Mouse (Mus musculus) right cerebral cortex, adult 18-20 months (tissue): ENCODE measurements around the gene Tmem121b.

Experiments used
- DNase-seq: peaks from one replicate; pipeline ENCODE4 v3.0.0; 2022; ENCODE audit warnings: mixed read lengths

Tmem121b gene

DNA sequence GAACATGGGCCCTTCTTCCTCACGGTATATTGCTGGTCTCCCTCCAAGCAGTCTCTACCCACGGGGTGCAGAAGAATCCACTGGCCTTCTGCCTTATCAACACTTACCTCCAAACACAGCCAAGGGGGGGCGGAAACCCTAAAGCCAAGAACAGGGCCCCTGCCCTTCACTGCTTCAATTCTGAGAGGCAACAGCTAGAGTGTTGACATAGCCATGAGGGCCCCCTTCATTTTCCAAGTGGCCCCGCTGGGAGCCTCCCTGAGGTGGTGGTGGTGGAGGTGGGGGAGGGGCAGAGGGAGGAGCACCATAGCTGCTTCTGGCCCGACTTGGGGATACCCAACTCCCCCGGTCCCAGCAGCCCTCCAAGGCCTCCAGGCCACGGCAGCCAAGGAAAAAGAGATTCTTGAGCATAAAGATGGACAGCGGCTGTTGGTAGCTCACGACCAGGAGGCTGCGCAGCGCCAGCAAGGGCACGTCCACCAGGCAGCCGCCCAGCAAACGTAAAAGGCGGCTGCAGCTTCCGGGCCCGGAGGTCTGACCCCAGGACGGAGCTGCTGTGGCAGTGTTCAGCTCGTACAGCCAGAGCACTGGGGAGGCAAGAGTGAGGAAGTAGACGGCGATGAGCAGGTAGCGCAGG lies 1.6 kb downstream of the Tmem121b start:
- DNase-seq: no peak

DNA sequence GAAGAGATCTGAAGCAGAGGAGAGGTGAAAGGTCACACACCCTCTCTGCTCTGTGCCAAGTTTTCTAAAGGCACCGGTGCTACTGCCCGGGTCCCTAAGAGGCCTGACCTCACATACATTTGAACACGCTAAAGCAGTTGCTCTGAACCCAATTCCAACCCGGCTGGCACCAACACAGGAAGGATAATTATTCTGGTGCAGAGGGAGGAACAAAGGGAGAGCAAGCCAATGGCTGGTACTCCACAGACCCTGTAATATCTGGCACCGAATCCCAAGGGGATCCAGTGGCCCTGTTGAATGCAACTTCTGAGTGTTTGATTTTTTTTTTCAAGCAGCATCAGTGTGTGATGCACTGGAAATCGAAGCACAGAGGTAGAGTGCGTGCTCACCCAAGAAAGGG lies 2.5 kb downstream of the Tmem121b start:
- DNase-seq: no peak

DNA sequence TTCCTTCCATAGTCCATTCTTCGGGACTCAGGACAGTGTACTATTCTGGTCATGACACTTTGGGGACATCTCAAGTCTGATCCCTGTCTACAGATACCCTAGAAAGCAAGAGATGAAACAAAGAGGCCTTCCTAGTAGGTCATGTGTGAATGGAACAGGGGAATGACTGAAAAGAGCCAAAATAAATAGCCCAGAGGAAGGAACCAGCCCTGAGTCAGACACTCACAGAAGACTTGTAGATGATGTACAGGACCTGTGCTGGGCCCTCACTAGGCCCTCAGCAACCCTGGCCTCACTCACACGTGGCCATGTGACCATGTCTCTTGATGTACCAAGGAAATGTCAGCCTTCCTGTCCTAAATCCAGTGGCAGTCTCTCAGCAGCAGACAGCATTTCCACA lies 4.1 kb downstream of the Tmem121b start:
- DNase-seq: no peak

DNA sequence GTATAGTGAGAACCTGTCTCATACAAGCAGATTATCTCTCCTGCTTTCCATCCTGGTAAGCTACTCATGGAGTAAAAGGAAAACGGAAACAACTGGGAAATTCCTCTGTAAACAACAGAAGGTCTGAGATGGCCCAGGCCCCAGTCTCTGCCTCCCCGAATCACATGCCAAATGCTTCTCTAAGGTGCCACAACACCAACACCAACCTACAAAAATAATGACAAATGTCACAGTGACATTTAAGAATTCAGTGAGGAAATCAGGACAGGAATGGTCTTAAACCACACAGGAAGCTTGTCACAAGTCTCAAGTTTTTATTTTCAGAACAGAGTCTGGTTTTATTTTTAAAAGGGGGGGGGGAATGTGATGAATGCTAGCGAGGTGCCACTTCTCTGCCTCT lies 5.0 kb downstream of the Tmem121b start:
- no peak for DNase-seq

DNA sequence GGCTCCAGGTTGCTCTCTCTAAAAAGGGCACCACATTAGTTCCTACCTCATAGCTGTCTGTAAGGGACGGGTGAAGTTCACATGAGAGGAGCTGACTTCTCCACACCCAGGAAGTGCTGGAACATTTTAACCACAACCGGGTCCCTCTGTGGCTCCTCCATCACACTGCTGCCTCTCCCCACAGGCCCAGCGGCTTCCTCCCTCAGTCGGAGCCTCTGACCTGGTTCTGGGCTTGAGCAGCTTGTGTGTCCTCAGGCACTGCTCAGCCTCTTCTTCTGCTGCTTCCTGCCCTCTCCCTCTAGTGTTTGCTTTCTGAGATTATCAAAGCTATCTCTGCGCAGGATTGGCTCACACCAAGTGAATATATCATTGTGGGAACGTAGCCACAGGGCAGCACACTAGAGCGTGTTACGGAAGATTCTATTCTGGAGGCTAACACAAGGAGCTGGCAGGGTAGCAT lies 7.5 kb downstream of the Tmem121b start:
- no peak for DNase-seq

DNA sequence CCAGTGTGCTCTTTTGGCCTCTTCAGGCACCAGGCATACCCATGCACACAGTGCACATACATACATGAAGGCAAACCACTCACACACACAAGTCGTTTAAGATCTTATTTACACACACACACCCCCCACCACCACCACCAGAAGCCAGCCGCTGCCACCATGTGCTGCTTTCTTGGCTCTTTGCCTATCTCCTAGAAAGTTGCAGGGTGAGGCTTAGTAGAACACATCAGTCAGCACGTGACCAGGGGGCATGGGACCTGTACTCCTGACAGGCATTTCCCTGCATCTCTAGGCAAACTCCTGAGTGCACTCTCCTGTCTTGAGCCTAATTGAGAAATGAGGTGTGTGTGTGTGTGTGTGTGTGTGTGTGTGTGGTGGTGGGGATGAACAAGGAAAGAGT lies 8.6 kb downstream of the Tmem121b start:
- no peak for DNase-seq

DNA sequence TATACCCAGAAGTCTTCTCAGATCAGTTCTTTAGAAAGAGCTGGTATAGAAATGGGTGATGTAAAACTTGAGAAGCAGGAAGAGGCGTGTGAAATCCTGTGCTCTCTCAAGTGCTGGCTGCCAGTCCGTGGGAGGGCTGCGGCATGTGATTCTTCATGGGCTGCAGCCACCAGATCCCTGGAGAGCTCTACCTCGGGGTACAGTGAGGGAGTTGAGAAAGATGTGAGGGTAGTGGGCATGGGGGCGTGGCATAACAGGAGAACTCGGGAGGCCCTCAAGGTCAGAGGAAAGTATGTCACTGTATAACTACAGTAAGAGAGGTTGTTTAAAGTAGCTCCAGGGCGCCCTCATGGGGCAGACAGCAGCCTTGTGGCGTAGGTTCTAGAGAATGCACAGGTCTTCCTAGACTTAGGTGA lies 10.4 kb downstream of the Tmem121b start:
- peak; percentile 90 for DNase-seq

DNA sequence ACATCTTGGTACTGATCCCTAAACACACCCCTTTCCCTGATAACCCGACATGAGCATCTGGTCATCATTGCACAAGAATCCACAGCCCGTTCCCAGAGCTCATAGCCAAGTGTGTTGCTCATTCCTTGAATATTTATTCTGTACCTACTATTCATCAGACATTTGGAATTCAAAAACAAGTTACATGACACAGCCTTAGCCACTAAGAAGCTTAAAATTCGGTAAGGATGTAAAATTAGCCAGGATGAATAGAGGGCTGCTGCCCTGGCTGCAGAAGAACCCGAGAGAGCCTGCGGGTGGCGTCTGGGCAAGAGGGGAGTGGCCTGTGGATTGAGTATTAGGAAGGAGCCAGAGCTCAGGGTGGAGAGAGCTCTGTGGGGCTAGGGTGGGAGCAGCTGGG lies 10.9 kb downstream of the Tmem121b start:
- DNase-seq: no peak

DNA sequence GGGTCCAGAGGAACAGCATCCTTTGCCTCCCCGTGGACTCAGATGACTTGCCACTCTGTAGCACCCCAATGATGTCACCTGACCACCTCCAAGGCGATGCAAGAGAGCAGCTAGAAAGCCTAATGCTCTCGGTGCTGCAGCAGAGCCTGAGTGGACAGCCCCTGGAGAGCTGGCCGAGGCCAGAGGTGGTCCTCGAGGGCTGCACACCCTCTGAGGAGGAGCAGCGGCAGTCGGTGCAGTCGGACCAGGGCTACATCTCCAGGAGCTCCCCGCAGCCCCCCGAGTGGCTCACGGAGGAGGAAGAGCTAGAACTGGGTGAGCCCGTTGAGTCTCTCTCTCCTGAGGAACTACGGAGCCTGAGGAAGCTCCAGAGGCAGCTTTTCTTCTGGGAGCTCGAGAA lies 11.6 kb downstream of the Tmem121b start:
- no peak for DNase-seq

DNA sequence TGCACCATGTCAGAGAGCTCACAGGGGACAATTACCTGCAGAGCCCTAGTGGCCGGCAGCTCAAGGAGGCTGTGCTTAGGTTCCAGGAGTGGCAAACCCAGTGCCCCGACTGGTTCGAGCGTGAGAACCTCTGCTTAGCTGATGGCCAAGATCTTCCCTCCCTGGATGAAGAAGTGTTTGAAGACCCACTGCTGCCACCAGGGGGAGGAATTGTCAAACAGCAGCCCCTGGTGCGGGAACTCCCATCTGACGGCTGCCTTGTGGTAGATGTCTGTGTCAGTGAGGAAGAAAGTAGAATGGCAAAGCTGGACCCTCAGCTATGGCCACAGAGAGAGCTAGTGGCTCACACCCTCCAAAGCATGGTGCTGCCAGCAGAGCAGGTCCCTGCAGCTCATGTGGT lies 12.1 kb downstream of the Tmem121b start:
- no peak for DNase-seq

DNA sequence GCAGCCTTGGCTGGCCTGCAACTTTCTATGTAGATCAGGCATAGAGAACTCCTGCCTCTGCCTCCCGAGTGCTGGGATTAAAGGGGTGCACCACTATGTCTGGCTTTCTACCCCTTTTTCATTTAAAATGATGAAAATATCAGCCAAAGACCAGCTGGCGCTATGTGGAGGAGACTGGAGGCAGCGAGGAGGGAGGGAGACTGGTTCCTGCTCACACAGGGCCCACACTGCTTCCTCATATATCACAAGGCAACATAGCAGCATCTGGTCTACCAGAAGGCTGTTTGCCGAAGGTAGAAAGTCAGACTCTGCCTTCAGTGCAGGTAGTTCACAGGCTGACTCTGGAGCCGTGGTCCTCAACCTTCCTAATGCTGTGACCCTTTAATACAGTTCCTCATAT lies 13.2 kb downstream of the Tmem121b start:
- DNase-seq: peak; percentile 85

DNA sequence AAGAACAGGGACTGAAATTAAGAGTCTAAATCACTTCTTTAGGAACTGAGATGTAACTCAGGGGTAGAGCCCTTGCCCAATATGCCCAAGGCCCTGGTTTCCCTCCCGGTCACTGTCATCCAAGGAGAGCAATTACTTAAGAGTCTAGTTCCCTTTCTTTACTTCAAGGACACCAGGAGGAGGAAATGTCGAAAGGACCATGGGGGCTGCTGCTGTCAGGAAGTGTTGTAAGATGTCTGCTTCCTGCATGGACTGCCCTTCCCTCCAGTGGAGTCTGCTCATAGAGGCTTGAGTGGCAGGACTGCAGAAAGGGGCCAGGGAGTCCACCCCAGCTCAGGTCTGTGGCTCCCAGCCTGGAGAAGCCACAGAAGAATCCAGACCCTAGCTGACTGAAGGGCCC lies 14.3 kb downstream of the Tmem121b start:
- DNase-seq: no peak

DNA sequence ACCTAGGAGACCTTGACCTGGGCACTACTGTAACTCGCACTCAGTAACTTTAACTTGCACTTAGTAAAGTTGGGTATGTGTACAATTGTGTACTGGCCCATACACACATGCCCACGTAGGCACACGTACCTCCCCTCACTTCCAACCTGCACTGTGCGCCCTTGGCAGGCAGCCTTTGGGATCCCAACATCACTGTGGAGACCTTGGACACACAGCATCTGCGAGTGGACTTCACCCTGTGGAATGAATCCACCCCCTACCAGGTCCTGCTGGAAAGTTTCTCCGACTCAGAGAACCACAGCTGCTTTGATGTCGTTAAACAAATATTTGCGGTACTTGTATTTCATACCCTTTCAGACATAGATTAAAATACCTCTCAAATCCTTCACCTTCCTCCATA lies 18.3 kb downstream of the Tmem121b start:
- DNase-seq: no peak

DNA sequence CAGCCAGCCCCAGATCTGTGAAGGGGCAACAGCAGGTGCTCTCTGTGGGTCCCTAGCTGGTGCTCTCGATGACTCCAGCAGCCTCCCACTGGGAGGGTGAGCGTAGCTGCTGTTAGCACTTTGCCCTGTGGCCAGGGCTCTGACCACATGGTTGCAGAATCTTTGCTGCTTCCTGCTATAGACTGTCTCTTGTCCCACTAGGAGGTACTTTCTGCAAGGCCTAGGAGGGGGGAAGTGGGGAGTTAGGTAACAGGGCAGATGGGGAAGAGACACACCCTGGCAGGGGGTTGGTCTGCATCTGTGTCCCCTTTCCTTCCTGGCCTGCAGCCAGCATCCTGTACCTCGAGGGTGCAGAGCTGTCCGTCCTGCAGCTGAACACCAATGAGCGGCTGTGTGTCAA lies 20.2 kb downstream of the Tmem121b start:
- DNase-seq: no peak

DNA sequence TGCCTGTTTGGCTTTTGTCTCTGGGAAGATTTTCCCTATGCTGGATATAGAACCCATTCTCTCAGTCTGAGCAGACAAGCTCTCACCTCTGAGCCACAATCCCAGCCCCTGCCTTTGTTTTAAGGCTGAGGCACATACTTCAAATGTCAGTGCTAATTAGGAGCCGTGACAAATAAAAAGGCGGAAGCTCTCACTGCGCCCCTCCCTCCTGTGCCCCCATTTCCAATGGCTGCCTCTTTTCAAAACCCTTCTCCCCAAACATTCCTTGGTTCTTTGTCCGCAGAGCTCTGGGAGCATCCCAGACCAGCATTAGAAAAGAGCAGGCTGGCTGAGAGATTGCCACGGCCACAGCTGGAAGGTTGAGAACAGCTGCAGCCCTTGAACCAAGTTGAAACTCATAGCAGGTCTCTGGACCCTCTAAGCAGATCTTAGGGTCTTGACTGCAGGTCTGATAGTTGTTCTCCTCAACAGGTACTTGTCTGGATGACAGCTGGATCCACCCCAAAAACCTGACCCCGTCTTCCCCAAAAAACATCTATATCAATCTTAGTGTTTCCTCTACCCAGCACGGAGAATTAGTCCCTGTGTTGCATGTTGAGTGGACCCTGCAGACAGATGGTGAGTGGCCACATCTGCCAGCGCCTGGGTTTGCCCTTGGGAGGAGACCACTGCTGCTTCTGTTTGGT lies 21.0 kb downstream of the Tmem121b start:
- DNase-seq: no peak

DNA sequence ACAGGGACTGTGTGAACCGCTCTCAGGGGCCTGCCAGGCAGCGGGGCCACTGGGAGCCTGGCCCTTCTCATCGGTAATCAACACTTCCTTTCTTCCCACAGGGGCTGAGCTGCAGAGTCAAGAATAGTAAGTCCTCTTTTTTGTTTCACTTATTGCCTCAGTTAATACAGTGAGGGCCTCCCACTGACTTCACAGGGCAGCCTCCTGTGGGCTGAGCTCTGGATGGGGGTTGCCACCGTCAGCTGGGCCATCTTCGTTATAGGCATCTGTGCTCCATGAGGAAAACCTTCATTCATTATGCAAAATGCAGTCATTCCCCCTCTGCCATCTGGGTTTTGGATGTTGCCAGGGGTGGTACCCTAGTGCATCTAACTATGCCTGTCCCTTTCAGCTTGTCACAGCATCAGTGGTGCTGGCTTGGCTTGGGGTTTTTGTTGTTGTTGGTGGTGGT lies 21.6 kb downstream of the Tmem121b start:
- DNase-seq: no peak

DNA sequence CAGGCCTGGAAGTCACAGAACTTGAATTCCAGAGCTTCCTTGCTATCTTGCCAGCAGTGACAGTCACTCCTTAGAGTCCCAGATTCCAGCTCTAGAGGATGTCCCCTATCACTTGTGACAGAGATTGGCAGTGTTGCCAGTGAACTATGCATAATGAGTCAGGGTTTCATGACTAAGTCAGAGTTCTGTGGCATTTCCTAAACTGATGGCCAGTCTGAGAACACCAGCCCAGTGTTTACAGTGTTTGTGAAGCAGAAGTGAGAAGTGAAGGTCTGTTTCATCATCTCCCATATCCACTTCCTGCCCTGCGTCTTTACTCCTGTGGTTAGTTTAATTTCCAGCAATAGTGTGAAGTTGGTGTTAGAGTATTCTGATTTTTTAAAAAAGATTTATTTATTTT lies 22.9 kb downstream of the Tmem121b start:
- no peak for DNase-seq

DNA sequence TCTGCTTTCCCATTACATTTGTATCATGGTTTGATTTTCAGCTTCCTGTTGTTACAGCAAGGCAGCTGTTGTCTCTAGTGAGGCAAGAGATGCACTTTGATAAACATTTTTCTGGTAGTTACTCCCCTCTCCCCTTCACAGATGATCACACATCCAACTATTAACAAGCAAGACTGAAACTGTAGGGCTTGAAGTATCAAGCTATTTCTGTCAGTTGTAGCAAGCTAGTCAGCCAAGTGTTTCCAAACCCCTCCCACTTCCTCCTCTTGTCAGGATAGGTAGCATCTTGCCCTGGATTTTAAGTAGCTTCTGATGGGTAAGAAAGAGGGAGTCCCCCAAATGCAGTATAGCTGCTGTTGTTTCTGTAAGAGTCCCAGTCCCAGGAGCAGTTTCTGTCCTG lies 23.8 kb downstream of the Tmem121b start:
- no peak for DNase-seq

DNA sequence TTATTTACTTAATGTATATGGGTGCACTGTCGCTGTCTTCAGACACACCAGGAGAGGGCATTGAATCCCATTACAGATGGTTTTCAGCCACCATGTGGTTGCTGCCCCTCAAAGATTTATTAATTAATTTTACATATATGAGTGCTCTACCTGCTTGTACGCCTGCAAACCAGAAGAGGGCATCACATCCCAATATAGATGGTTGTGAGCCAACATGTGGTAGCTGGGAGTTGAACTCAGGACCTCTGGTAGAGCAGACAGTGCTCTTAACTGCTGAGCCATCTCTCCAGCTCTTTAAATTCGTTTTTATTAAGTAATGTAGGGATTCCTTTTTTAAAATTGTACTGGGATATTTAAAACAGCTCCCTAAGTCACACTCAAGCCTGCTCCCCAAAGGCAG lies 24.3 kb downstream of the Tmem121b start:
- no peak for DNase-seq

DNA sequence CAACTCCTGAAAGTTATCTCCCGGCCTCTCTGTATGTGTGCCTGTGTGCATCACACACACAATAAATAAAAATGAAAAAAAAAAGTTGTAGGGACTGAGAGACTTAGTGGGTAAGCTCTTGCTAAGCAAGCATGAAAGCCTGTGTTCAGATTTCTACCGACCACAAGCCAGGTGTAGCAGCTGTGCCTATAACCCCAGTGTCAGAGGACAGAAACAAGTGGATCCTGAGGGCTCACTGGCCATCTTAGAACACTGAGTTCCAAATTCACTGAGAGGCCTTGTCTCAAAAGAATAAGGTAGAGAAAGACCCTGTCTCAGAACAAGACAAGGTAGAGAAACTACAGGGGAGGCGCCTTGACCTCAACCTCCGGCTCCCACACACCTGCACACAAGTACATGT lies 25.3 kb downstream of the Tmem121b start:
- no peak for DNase-seq

DNA sequence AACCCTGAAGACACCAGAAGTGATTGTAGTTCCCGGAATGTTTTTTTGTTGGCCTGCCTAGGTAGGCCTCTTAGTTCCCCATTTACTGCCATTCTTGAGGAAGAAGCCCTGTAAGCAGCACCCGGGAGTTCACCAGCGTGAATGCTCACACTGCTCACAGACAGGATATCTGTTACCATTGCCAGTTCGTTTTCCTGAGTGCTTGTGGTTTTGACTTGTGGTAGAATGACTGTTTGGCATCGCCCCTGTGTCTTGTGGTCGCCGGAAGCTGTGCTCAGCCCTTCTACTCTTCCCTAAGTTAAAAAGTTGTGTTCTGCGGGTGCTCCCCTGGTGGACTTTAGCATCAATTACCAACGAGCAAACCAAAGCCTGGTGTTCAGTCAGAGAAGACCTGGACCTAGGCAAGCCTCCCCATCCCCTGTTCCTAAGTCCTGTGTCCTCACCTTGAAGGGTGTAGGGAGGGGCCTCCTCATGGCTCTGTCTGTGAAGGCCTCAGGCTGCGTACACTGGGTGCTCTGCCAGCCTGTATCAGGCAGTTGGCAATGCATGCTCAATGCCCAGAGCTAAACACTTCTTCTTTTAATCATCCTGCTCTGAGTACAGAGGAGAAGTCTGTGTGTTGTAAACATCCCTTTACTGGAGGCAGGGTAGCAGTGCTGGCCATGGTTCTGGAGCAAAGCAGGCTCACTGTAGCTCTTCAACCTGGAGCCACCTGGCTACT lies 26.8 kb downstream of the Tmem121b start:
- no peak for DNase-seq

DNA sequence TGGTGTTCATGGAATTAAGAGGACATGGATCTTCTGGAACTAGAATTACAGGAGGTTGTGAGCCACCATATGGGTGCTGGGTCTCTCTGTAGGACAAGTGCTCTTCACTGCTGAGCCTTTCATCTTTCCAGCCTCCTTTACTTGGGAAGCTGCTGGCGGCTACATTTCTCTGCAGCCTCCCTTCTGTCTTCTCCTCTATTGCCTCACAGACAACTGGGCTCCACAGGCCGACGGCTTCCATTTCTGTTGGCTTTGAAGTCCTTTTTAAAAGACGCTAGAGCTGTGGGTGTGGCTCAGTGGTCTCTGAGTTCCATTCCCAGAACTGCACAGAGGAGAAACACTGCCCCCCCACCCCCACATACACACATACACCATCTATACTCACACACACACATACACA lies 28.2 kb downstream of the Tmem121b start:
- no peak for DNase-seq

DNA sequence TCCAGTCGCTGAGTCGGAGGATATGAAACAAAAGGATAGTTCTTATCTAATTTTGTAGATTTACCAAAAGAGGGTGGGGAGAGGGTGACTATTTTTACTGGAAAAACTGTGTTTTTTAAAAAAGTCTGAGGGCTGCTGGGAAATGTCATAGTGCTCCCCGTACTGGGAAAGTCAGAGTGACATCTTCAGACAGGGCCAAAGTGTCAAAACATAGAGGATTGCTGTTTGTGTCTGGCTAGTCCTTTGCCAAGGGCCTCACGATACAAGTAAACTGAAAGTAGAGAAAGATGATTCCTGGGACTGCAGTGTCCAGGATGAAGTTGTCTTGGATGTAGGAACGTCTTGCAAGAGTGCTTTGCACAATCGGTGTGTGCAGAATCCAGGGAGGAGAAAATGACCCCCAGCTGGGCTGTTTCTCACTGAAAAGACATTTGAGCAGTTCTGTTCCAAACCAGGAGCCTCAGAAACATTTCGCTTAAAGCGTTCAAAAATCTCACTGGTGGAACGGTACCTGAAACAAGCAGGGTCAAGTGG lies 29.1 kb downstream of the Tmem121b start:
- DNase-seq: no peak

DNA sequence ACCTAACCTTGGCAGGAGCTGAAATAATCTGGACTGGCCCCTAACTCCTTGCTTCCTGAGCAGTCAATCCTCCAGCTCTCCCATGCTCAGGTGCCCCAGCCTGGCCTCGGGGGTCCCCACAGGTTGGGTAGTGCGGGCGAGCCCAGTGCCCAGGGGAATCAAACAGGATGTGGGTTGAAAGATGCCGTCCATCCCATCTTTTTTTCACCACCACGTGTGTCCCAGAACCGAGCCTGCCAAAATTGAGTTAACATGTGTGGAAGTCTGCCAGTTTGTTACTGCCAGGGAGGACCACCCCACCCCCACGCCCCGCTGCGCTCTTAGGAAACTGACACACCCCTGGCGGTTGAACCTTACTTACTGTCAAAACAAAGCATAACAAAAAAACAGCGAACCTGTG lies 29.7 kb downstream of the Tmem121b start:
- no peak for DNase-seq
